Mouse (Mus musculus): ENCODE data around the gene Hist1h2bl.

The Hist1h2bl gene

DNA sequence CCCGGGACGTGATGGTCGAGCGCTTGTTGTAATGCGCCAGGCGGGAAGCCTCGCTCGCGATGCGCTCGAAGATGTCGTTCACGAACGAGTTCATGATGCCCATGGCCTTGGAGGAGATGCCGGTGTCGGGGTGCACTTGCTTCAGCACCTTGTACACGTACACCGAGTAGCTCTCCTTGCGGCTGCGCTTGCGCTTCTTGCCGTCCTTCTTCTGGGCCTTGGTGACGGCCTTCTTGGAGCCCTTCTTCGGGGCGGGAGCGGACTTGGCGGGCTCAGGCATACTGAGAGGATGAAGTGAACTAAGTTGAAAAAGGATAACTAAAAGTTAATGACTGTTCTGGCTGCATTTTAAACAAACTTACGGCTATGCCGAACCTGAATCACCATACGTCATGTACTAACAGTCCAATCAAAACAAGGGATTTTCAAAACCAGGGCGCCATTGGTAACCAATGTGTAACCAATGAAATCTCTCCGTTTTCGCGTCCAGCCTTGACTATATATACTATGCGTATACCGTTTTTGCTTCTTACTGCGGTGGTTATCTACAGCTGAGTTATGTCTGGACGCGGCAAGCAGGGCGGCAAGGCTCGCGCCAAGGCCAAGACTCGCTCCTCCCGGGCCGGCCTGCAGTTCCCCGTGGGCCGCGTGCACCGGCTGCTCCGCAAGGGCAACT, at the start of gene Hist1h2bl, which contains the start of gene Hist1h2ai:
Gene Hist1h2bl (minus strand): TSS at position 280 of the 676 bp plus-strand sequence.
Gene Hist1h2ai (plus strand): TSS at position 559 of the 676 bp plus-strand sequence.
- peak; percentile 81 for DNase-seq

DNA sequence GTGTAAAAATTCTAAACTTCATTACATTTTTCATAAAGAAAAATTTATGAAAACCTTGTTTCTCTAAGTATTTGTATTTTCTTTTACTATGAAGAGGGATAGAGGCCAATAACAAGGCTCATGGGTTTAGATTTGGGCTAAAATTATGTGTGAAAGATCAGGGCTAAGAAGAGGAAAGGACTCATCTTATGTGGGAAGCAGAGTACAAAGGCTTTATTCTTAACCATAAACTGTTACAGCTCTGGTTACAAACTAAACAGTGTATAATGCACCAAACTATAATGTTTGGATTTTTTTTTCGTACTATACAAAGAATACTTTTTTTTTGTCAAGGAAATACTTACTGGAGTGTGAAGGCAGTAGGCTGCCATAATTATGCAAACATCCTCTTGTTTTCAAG, 39.8 kb upstream of the Hist1h2bl start:
- DNase-seq, result no peak

DNA sequence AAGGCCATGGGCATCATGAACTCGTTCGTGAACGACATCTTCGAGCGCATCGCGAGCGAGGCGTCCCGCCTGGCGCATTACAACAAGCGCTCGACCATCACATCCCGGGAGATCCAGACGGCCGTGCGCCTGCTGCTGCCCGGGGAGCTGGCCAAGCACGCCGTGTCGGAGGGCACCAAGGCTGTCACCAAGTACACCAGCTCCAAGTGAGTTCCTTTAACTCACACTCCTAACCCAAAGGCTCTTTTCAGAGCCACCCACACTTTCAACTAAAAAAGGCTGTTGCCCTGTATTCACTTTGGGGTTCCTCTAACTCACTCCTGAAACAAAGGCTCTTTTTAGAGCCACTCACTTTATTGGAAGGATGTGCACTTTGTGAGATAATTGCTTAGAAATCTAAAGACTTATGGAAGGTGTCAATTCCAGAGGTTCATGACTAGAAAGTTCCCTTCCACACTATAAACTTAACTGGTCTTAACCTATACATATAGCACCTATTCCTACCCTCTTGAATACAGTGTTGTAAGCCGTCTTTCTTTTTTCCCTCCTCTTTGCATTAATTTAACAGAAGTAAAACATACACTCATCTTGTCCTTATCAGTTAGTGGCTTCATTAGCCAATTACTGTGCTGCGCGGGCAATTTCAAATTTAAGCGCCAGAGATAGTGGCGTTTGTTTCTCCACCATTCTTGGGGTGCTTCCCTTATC, 38.5 kb upstream of the Hist1h2bl start:
- peak; percentile 61 for DNase-seq

DNA sequence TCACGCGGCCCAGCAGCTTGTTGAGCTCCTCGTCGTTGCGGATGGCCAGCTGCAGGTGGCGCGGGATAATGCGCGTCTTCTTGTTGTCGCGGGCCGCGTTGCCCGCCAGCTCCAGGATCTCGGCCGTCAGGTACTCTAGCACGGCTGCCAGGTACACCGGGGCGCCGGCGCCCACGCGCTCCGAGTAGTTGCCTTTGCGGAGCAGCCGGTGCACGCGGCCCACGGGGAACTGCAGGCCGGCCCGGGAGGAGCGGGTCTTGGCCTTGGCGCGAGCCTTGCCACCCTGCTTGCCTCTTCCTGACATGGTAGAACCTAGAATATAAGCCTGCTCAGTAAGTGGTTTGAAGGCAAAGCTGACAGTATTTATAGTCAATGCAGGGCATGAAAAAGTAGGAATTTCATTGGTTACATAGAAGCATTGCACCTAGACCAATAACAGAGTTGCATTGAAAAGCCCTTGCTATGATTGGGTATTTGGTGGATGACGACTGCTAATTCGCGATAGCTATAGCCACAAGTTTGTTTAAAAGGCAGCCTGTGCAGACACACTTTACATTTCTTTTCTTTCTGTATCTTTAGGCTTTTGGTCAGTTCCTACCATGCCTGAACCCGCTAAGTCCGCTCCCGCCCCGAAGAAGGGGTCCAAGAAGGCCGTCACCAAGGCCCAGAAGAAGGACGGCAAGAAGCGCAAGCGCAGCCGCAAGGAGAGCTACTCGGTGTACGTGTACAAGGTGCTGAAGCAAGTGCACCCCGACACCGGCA, 37.8 kb upstream of the Hist1h2bl start, which contains the start of the genes Hist1h2ak and Hist1h2bn:
Gene Hist1h2ak (minus strand): TSS at position 304 of the 762 bp plus-strand sequence.
Gene Hist1h2bn (plus strand): TSS at position 600 of the 762 bp plus-strand sequence.
- peak; percentile 67 for DNase-seq

DNA sequence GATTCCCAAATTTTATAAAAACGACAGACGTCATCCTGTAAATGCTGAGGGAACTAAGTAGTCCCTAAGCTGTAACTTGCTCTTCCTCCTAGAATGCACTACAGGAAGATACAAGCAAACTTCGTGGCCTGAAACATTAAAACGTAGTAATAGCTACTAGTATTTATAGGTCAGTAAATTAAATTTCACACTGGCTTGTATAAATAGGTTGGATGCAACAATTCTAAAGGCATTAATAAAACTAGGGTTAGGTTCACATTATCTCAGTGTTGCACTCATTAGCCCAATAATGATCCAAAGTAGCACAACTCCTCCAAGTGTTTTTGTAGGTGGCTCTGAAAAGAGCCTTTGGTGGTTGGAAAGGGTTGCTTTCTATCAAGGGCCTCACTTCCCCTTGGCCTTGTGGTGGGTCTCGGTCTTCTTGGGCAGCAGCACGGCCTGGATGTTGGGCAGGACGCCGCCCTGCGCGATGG, 37.1 kb upstream of the Hist1h2bl start:
- no peak for DNase-seq

DNA sequence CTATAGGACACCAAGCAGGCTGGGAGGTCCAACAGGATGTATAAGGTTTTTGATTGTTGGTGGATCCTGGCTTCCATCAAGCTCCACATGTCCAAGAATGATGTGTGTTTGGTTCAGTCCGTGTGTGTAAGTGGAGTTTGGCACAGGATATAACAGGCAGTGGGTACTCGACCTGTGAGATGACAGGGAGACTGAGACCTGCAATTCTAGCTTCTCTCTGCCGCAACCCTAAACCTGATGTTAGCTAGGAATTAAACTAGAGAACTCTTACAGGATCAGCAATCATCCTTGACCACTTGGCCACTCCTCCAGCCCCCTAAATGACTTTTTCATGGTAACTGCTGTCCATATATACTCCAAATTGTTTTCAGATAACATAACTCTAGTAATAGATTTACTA, 36.4 kb upstream of the Hist1h2bl start:
- no peak for DNase-seq

- DNase-seq, result no peak
Observed at GRCm38 (mm10) chr13:21751827-21752226, 35.9 kb upstream of the Hist1h2bl start.

GRCm38 (mm10) chr13:21751417-21751816, 35.5 kb upstream of the Hist1h2bl start:
- DNase-seq, result no peak

DNA sequence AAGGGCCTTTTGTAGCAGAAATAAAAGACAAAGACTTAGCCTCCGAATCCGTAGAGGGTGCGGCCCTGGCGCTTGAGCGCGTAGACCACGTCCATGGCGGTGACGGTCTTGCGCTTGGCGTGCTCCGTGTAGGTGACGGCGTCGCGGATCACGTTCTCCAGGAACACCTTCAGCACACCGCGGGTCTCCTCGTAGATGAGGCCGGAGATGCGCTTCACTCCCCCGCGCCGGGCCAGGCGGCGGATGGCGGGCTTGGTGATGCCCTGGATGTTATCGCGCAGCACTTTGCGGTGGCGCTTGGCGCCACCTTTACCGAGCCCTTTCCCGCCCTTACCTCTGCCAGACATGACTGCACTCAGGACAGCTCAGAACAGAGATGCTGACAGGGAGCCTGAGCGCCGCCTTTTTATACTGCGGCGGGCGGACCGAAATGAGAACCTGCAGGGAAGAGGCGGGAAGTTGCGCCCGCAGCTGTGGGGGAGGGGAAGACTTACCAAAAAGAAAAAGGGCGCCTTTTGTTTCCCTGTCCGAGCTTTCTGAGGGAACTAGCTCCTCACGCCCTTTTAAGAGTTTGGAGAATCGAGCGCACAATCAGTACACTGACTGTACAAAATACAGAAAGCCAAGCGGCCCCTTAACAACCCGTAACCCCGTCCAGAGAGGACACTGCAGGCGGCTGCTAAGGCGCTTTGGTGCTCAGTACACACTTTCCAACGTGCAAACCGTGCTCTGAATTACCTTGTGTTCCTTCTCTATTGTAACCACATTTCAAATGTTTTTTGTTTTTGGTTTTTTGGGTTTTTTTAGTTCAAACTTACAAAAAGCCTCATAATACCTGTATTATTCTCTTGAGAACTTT, 34.4 kb upstream of the Hist1h2bl start, which contains the start of gene Hist1h4k:
Gene Hist1h4k (minus strand): TSS at position 347 of the 859 bp plus-strand sequence.
- DNase-seq, result peak; percentile 94

DNA sequence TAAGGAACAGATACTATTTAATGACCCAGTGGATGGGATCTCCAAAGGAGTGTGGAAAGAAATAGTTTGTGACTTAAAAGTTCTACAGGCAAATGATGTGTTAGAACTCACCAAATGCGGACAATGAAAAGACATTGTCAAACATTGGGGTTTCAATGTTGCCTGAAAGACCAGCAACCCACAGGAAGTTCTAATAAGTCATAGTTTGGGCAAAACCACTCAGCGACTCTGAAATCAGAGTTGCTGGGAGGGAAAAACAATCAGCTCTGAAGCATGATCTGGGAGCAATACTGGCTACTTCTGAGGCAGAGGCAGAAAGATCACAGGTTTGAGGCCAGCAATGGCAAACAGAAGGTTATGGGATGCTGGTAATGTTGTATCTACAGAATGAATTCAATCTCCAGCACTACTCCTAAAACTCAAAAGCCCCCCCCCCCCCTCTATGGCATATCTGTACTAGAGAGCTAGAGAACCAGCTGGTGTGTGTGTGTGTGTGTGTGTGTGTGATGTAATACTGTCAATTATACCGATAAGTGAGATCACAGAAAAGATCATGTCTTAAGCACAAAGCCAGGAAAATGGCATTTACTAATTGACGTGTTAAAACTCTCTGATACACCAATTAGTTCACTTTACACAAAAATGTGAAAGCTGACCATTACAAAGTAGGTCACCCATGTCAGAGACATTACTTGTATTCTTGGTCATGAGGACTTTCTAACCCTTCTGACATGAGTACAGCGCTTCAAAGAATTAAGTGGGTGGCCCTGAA, 33.6 kb upstream of the Hist1h2bl start:
- no peak for DNase-seq

DNA sequence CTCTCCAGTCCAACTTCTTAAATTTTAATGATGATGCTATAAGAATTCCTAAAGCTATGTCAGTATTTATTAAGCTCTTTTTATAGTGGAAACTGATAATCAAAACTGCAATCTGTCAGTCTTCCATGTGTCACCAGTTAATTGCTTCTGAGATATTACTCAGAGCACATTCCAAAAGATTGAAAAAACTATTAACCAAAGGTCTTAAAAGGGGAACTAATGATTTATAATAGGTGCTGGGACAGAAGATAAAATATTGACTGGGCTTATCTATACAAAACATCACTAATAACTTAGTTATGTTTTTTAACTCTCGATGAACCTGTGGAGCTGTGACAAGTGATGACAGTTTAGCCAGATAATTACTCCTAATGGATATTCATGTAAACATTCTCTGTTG, 29.1 kb upstream of the Hist1h2bl start:
- DNase-seq, result no peak

- DNase-seq, result peak; percentile 86
Observed at GRCm38 (mm10) chr13:21734906-21735767, 19.2 kb upstream of the Hist1h2bl start, which contains the start of gene Hist1h4j. TSS of gene Hist1h4j (plus strand) at chr13:21735064.

GRCm38 (mm10) chr13:21734010-21734905, 18.3 kb upstream of the Hist1h2bl start:
- peak; percentile 84 for DNase-seq

DNA sequence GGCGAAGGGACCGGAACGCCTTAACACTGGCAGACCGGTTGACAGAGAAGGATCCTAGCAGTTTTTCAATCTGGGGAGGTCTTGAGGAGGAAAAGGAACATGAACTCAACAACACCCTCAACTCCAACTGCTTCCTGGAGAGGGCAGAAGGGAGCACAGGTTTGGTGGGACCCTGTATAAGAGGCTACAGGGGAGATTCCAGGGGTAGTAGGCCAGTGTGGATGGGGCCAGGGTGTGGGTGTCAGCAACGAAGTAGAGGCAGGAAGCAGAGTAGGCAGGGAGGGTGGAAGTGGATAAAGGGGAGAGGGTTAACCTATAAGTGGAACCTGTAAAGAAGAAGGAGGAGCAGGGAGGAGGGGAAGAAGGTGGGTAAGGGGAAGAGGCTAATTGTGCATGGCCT, 17.5 kb upstream of the Hist1h2bl start:
- DNase-seq, result no peak

DNA sequence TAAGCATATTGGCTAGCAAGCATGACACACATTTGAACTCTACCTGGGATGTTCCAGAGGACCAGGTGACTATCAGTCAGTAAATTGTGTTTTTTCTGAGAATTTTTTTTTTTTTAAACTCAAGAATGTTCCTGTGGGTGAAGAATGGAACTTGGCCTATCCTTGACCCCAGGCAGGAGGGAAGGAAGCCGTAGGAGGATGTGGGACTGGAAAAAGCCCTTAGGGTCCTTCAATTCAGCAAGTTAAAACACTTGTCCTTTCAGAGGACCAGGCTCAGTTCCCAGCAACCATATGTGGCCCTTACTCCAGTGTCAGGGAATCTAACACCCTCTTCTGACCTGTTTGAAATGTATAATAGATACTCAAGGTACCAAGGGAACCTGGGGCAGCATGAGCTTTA, 13.6 kb upstream of the Hist1h2bl start:
- DNase-seq, result no peak

- no peak for DNase-seq
Observed at GRCm38 (mm10) chr13:21727948-21728572, 12.1 kb upstream of the Hist1h2bl start.

GRCm38 (mm10) chr13:21722993-21723836, 7.3 kb upstream of the Hist1h2bl start:
- peak; percentile 11 for DNase-seq

Measured in kidney, postnatal 10 days (tissue).